Mouse (Mus musculus) kidney, embryonic 14.5 days (tissue): ENCODE measurements at regions not wholly inside any gene's neighbourhood (a gene's known extent, or its start where the extent isn't known, plus 50 kb on each side); places are given as distances from the start of the nearest gene placed in this dataset.
"Not testable (repeated sequence)": the region's sequence is repeated elsewhere in the genome, so short reads cannot be mapped to it uniquely, and the experiment has no call there.

ENCODE experiments used
- ATAC-seq: fragments of 200-750 bp; cut with Nextera tagmentation; 2 replicates; pipeline ENCODE4 v1.8.0; 2017; ENCODE audit warnings: moderate number of reproducible peaks, mild to moderate bottlenecking, moderate TSS enrichment, moderate library complexity; ENCODE audit not compliant: low FRiP score, low TSS enrichment
- H3K27ac ChIP-seq: fragments of 300-500 bp; sonication (generic); 2 replicates; pipeline ENCODE4 v1.5.1; 2014; ENCODE audit warnings: low read depth, mild to moderate bottlenecking, low read length, moderate library complexity, mixed read lengths
- H3K27me3 ChIP-seq: fragments of 300-500 bp; sonication (generic); 2 replicates; pipeline ENCODE4 v1.6.1; 2014; ENCODE audit warnings: mild to moderate bottlenecking, low read length; ENCODE audit not compliant: control insufficient read depth, insufficient read depth
- H3K36me3 ChIP-seq: fragments of 300-500 bp; sonication (generic); 2 replicates; pipeline ENCODE4 v1.6.1; 2014; ENCODE audit warnings: low read length, mixed read lengths; ENCODE audit not compliant: control insufficient read depth, insufficient read depth
- H3K4me1 ChIP-seq: fragments of 300-500 bp; sonication (generic); 2 replicates; pipeline ENCODE4 v1.6.1; 2014; ENCODE audit warnings: low read length, mixed read lengths; ENCODE audit not compliant: control insufficient read depth, insufficient read depth
- H3K4me2 ChIP-seq: fragments of 300-500 bp; sonication (generic); replicated peaks from 2 replicates; pipeline ENCODE4 v1.6.1; 2014; ENCODE audit warnings: low read depth, mild to moderate bottlenecking, low read length
- H3K4me3 ChIP-seq: fragments of 300-500 bp; sonication (generic); 2 replicates; pipeline ENCODE4 v1.5.1; 2014; ENCODE audit warnings: mild to moderate bottlenecking, low read length
- H3K9ac ChIP-seq: fragments of 300-500 bp; sonication (generic); 2 replicates; pipeline ENCODE4 v1.6.1; 2014; ENCODE audit warnings: low read depth, mild to moderate bottlenecking, low read length, moderate library complexity
- H3K9me3 ChIP-seq: fragments of 300-500 bp; sonication (generic); 2 replicates; pipeline ENCODE4 v1.6.1; 2016; ENCODE audit warnings: low read length; ENCODE audit not compliant: control insufficient read depth
- WGBS: fragments of 180-500 bp; shearing (Covaris S2); extraction: QIAGEN DNeasy Blood & Tissue Kit; methylation state at CpG from one replicate; pipeline ENCODE4 v1.1.7; 2014; 5-methylcytosine and 5-hydroxymethylcytosine counted together

DNA sequence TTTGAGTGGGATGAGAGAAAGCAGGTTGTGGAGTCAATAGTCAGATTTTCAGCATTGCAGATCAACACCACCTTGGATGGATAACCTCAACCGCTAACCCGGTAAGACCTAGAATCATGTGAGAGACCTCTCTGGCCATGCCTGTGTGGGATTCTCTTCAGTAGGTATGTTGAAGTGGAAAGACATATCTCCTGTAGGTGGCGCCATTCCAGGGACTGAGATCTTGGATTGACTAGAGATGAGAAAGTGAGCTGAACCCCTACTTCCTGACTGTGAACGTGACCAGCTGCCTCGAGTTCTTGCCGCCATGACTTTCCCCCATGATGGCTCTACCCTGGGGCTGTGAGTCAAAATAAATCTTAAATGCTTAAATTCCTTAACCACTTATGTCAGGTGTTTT, 102.7 kb downstream of the Eva1a start:
- 84% methylated on average over 6 of the region's 6 CpGs for WGBS

DNA sequence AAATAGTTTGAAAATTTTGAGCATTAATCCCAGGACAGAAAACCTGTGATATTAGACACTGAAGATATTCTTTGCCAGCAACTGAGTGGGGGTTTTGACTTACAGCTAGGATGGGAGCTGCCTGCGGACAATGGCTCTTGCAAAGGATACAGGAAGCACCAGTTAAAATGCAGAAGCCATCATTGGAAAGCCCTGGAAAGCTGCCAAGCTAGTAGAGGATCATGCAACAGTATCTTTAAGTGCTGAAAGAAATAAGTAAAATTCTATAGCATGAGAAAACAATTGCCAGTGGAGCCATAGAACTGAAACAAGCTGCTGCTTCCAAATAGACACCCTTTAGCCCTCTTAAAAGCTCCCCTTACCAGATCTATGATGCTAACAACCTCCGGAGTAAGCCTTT, 109.2 kb downstream of the Eva1a start:
- H3K27me3 ChIP-seq: no peaks in the 10 kb centered on the region
- 88% methylated on average over 2 of the region's 2 CpGs for WGBS
- H3K27ac ChIP-seq: no peak overlapping the region
- H3K36me3 ChIP-seq: no peaks in the 10 kb centered on the region
- ATAC-seq: no peak
- H3K4me2 ChIP-seq: no peak overlapping the region
- no peaks in the 10 kb centered on the region for H3K4me1 ChIP-seq
- no peak overlapping the region for H3K9ac ChIP-seq
- no peaks in the 10 kb centered on the region for H3K9me3 ChIP-seq
- no peak overlapping the region for H3K4me3 ChIP-seq

More for the DNA sequence above, 102.7 kb downstream of the Eva1a start:
- Histone ChIP-seq H3K9ac (no peak overlapping the region), H3K4me1 (no peaks in the 10 kb centered on the region), H3K27ac (no peak overlapping the region), H3K9me3 (0 out of 2 replicates have a peak, but pooled peaks cover 3% of the 10 kb centered on the region), H3K27me3 (no peaks in the 10 kb centered on the region), H3K36me3 (no peaks in the 10 kb centered on the region), H3K4me2 (no peak overlapping the region), H3K4me3 (no peak overlapping the region)
- ATAC-seq: no peak

DNA sequence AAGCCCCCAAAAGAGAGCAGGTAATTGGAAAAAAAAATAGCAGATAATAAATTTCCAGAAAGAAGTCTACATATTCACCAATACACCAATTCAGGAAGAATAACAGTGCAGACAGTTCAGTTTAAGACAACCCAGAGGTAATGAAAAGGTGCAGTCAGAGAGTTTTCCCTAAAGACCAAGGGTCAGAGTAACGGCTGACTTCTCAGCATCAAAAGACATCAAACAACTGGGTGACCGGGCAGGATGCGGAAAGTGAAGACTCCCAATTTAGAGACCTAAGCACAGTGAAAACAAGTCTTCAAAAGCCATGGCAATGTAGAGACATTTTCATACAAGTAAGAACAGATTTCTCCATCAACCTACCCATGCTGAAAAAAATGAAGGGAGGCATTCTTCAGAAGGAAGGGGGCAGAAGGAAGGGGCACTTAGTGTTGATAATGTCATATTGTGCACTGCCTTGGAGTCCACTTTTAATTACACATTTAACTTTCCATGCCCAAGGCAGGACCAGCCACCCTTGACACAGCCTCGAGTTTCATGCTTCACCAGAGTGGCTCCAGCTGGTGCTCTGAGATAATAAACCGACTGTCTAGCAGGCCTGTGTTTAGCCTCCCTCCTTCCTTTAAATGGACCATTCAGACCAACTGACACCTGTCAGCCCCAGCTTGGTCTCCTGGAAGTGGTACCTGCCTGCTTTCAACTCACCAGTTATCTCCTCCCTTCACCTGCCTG, 129.7 kb downstream of the Eva1a start:
- 18% methylated on average over 5 of the region's 5 CpGs for WGBS
- H3K4me2 ChIP-seq: no peak overlapping the region
- H3K9ac ChIP-seq: no peak overlapping the region
- peak; percentile 98 for ATAC-seq
- no peak overlapping the region for H3K4me3 ChIP-seq
- no peaks in the 10 kb centered on the region for H3K27me3 ChIP-seq
- H3K4me1 ChIP-seq: peaks cover 3% of the 10 kb centered on the region; the same call in 1 of the 2 replicates
- no peaks in the 10 kb centered on the region for H3K36me3 ChIP-seq
- no peaks in the 10 kb centered on the region for H3K9me3 ChIP-seq
- H3K27ac ChIP-seq: no peak overlapping the region

DNA sequence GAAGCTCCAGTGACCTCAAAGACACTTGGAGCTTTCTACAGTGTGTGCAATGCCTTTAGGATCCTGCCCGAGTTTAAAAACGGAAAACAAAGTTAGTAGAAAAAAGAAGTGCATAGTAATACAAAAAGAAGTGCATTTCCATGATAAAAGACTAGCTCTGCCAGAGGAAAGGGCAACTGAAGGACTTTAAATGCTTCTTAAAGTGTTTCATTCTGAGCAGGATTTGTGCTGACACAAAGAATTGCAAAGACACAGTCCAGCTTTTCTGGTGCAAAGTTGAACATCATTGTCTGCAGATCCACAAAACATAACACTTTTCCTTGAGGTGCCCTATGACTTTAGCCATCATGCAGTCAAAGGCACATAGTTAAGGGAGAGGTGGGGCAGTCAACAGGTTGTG, 134.1 kb downstream of the Eva1a start:
- WGBS: 74% methylated on average over 2 of the region's 2 CpGs
- H3K36me3 ChIP-seq: no peaks in the 10 kb centered on the region
- no peaks in the 10 kb centered on the region for H3K27me3 ChIP-seq
- H3K9ac ChIP-seq: no peak overlapping the region
- peaks cover 3% of the 10 kb centered on the region; the same call in 1 of the 2 replicates for H3K4me1 ChIP-seq
- no peak for ATAC-seq
- no peaks in the 10 kb centered on the region for H3K9me3 ChIP-seq
- H3K27ac ChIP-seq: no peak overlapping the region
- H3K4me2 ChIP-seq: no peak overlapping the region
- H3K4me3 ChIP-seq: no peak overlapping the region

DNA sequence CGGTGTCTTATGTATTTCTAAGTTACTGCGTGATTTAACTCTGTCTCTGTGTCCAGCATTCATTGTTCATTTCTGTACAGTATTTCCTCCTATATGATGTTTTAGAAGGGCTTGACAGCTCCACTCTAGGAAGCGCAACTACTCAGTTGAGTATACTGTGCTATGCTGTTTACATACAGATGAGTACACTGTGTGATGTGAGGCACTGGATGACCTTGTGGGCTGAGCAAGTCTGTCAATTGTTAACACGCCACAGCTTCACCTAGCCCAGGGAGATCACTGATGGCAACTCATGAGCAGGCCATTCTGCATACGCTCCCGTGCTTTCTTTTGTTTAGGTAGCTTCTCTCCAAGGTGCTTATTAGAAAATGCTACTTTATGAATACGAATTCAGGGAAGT, 159.3 kb downstream of the Eva1a start:
- ATAC-seq: no peak
- no peak overlapping the region for H3K4me3 ChIP-seq
- H3K27me3 ChIP-seq: no peaks in the 10 kb centered on the region
- no peaks in the 10 kb centered on the region for H3K36me3 ChIP-seq
- no peak overlapping the region for H3K27ac ChIP-seq
- no peak overlapping the region for H3K9ac ChIP-seq
- no peak overlapping the region for H3K4me2 ChIP-seq
- no peaks in the 10 kb centered on the region for H3K9me3 ChIP-seq
- H3K4me1 ChIP-seq: no peaks in the 10 kb centered on the region
- WGBS: 87% methylated on average over 7 of the region's 7 CpGs

DNA sequence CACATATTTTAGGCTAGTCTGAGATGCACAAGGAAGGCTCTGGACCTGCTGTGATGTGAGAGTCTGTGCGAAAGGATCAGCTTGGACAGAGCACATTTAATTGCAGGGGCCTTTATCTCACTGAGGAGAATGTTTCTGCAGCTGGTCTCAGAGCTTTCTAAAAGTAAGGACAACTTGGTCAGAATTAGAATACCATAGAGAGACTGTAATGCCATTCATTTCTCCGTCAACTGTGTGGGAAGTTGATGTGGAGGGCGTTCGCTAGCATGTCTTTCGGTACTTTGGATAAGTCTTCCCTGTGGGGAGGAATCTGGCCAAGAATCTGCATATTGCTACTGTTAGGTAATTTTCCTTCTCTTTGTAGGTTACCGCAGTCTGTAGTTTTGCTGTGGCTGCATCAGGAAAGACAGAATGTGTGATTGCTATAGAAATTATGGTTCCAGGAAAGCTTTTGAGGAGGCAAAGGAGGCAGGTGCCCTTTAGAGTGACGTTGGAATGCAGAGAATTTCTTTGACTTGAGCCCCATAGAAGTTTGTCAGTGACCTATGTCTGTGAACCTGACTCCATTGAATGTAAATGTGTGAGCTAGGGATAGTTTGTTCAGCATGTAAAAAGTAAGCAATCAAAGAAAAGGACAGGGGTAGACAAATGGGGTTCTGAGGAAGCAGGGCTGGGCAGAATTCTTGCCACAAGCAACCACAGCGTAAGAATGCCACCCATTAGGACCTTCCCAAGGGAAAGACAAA, 164.2 kb downstream of the Eva1a start:
- 80% methylated on average over 8 of the region's 8 CpGs for WGBS
- ATAC-seq: no peak
- Histone ChIP-seq H3K36me3 (no peaks in the 10 kb centered on the region), H3K9me3 (no peaks in the 10 kb centered on the region), H3K4me1 (no peaks in the 10 kb centered on the region), H3K4me2 (no peak overlapping the region), H3K27me3 (no peaks in the 10 kb centered on the region), H3K27ac (no peak overlapping the region), H3K9ac (no peak overlapping the region), H3K4me3 (no peak overlapping the region)

DNA sequence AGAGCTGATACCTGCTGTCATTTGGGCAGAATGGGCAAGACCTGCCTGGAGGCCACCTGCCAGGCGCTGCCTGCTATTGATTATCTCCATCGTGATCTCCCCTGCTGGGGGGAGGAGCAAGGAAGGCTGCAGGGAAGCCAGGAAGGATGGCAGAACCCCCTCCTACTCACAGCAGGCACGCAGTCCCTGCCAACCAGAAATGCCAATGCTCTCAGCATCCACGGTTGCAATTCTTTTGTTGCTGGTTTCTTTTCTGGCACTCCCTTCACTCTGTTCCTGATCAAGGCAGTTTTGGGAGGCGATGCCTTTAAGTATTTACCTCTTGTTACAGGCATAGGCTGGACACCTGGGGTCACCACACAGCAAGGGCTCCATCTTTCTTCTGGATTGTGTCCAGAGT, 164.3 kb upstream of the Tacr1 start:
- no peak overlapping the region for H3K9ac ChIP-seq
- no peak for ATAC-seq
- no peaks in the 10 kb centered on the region for H3K27me3 ChIP-seq
- H3K9me3 ChIP-seq: no peaks in the 10 kb centered on the region
- H3K4me2 ChIP-seq: no peak overlapping the region
- no peak overlapping the region for H3K27ac ChIP-seq
- H3K4me1 ChIP-seq: no peaks in the 10 kb centered on the region
- 46% methylated on average over 5 of the region's 5 CpGs for WGBS
- no peaks in the 10 kb centered on the region for H3K36me3 ChIP-seq
- H3K4me3 ChIP-seq: no peak overlapping the region

DNA sequence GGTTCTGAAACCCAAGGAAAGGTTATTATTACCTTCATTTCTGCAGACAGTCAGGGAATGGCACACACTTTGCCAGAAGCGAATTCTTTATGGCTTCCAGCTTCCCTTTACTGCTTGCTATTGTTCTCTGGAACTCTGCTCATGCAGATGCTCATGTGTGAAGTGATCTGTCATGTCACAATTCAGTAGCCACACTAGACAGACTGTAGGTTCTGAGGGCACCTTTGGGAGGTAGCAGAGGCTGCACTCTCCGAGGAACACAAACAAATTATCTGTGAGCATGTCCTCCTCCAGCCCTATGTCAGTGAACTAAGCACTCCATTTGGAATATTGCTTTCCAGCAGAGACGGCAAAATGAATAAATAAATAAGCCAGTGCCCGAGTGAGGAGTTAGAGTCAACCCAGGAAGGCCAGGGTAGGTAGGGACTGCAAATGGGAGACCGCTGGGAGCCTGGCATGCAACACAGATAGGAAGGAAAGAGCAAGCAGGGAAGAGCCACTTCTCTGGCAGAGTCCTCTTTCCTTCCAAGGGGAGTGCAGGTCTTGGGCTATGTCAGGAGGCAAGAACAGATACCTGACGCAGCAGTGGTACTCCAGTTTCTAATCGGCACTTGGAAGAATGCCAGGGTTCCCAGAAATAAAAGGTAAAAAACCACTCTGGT, 161.4 kb upstream of the Tacr1 start:
- H3K9me3 ChIP-seq: no peaks in the 10 kb centered on the region
- H3K27me3 ChIP-seq: no peaks in the 10 kb centered on the region
- no peaks in the 10 kb centered on the region for H3K36me3 ChIP-seq
- H3K4me3 ChIP-seq: no peak overlapping the region
- H3K27ac ChIP-seq: no peak overlapping the region
- WGBS: 58% methylated on average over 7 of the region's 7 CpGs
- no peaks in the 10 kb centered on the region for H3K4me1 ChIP-seq
- ATAC-seq: no peak
- no peak overlapping the region for H3K4me2 ChIP-seq
- no peak overlapping the region for H3K9ac ChIP-seq

DNA sequence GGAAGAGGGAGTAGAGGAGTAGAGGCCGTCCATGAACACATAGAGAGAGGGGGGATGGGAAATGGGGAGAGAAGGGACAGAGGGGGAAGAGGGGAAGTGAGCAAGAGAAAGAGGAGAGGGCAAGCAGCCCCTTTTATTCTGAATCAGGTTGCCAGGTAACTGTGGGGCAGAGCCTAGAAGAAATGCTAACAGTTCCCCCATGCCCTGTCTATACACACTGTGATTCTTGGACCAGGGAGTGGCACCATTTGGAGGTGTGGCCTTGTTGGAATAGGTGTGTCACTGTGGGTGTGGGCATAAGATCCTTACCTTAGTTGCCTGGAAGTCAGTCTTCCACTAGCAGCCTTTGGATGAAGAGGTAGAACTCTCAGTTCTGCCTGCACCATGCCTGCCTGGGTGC, 154.5 kb upstream of the Tacr1 start:
- ATAC-seq: not testable (repeated sequence)
- 67% methylated on average over 1 of the region's 1 CpGs for WGBS

More for the DNA sequence above, 154.5 kb upstream of the Tacr1 start:
- not testable (repeated sequence) for H3K4me2 ChIP-seq, H3K4me1 ChIP-seq, H3K4me3 ChIP-seq, H3K9ac ChIP-seq, H3K27me3 ChIP-seq, H3K9me3 ChIP-seq, H3K27ac ChIP-seq, H3K36me3 ChIP-seq
